Mouse (Mus musculus) bone marrow, adult 2 months (tissue): ENCODE measurements around the gene Tbx10. TPM values are rescaled to one million over a fixed set of nuclear protein-coding genes. Genes with fewer than 3 reads are reported as not detected.

Source experiments
- H3K27ac ChIP-seq: fragments of 200-500 bp; 2 replicates; pipeline ENCODE4 v1.5.1; 2012; ENCODE audit warnings: low read depth, mild to moderate bottlenecking, control low read depth, inconsistent platforms, low read length; ENCODE audit not compliant: control insufficient read depth, poor library complexity, insufficient read depth
- H3K4me1 ChIP-seq: fragments of 200-500 bp; 2 replicates; pipeline ENCODE4 v1.6.1; 2011; ENCODE audit warnings: low read length; ENCODE audit not compliant: control insufficient read depth, insufficient read depth
- H3K4me3 ChIP-seq: fragments of 200-500 bp; replicated peaks from 2 replicates; pipeline ENCODE3; 2011; ENCODE audit warnings: mild to moderate bottlenecking, low read depth, low read length, control low read depth; ENCODE audit not compliant: control insufficient read depth
- CTCF ChIP-seq: fragments of 200-500 bp; IDR thresholded peaks from 2 replicates; pipeline ENCODE4 v1.5.1; 2011; ENCODE audit warnings: low read length, control low read depth; ENCODE audit not compliant: control insufficient read depth, insufficient read depth
- POLR2A ChIP-seq: fragments of 200-500 bp; IDR thresholded peaks from 2 replicates; pipeline ENCODE4 v1.6.1; 2011; ENCODE audit warnings: low read depth, mild to moderate bottlenecking, control low read depth, low read length, borderline replicate concordance; ENCODE audit not compliant: control insufficient read depth
- WGBS: fragments of 180-500 bp; shearing (Covaris S2); methylation state at CpG from one replicate; pipeline ENCODE4 v1.1.7; 2018; 5-methylcytosine and 5-hydroxymethylcytosine counted together
- polyA plus RNA-seq: library from polyadenylated mRNA; stranded (reverse); fragments of >200 nt; gene quantifications from 2 replicates; pipeline ENCODE4 v1.2.4, GENCODE M21; 2011; ENCODE audit warnings: low replicate concordance; ENCODE audit not compliant: missing spikeins, insufficient read depth, insufficient read length

The Tbx10 gene
- polyA plus RNA-seq, 1 experiment: not detected

- TF ChIP-seq CTCF (no peak), POLR2A (no peak)
- 40% methylated on average over 8 of the region's 8 CpGs for WGBS
- Histone ChIP-seq H3K4me3 (no peak overlapping the region), H3K27ac (no peak overlapping the region), H3K4me1 (no peaks in the 10 kb centered on the region)
Observed at GRCm38 (mm10) chr19:3985261-3985681, 7.3 kb upstream of the Tbx10 start.

- Histone ChIP-seq H3K4me3 (no peak within 1 kb of the TSS), H3K4me1 (no peaks in the 10 kb centered on the region), H3K27ac (no peak within 1 kb of the TSS; the same call in 1 of the 2 replicates)
- WGBS: 13% methylated on average over 8 of the region's 8 CpGs
- no peak for TF ChIP-seq CTCF
- 0 out of 2 replicates have a peak, but pooled peaks have one; percentile 26 for TF ChIP-seq POLR2A
Observed at GRCm38 (mm10) chr19:3986334-3986733, 6.2 kb upstream of the Tbx10 start, which contains the start of gene Acy3. Gene Acy3, plus strand, starts transcription at chr19:3986570.

- TF ChIP-seq CTCF (no peak), POLR2A (no peak)
- Histone ChIP-seq H3K4me3 (no peak overlapping the region), H3K27ac (no peak overlapping the region), H3K4me1 (no peaks in the 10 kb centered on the region)
- WGBS: 88% methylated on average over 14 of the region's 14 CpGs
Observed at GRCm38 (mm10) chr19:3988066-3988465, 4.5 kb upstream of the Tbx10 start.

- WGBS: 90% methylated on average over 4 of the region's 4 CpGs
- Histone ChIP-seq H3K4me1 (no peaks in the 10 kb centered on the region), H3K4me3 (no peak overlapping the region), H3K27ac (no peak overlapping the region)
- TF ChIP-seq CTCF (peak; percentile 33; the same call in 1 of the 2 replicates), POLR2A (no peak)
Observed at GRCm38 (mm10) chr19:3988750-3989149, 3.8 kb upstream of the Tbx10 start.

- 79% methylated on average over 6 of the region's 6 CpGs for WGBS
- Histone ChIP-seq H3K27ac (no peak overlapping the region), H3K4me3 (no peak overlapping the region), H3K4me1 (no peaks in the 10 kb centered on the region)
- TF ChIP-seq POLR2A (no peak), CTCF (no peak)
Observed at GRCm38 (mm10) chr19:3990804-3991203, 1.7 kb upstream of the Tbx10 start.

- no peaks in the 10 kb centered on the region for H3K4me1 ChIP-seq
- TF ChIP-seq POLR2A: no peak
- no peak for TF ChIP-seq CTCF
- H3K4me3 ChIP-seq: no peak overlapping the region
- H3K27ac ChIP-seq: no peak overlapping the region
- 91% methylated on average over 3 of the region's 3 CpGs for WGBS
Observed at GRCm38 (mm10) chr19:3991562-3991961, 990 bp upstream of the Tbx10 start.

- no peak for TF ChIP-seq POLR2A
- TF ChIP-seq CTCF: no peak
- WGBS: 90% methylated on average over 3 of the region's 3 CpGs
- H3K4me1 ChIP-seq: no peaks in the 10 kb centered on the region
- H3K27ac ChIP-seq: no peak overlapping the region
- H3K4me3 ChIP-seq: no peak overlapping the region
Observed at GRCm38 (mm10) chr19:3991966-3992365, 586 bp upstream of the Tbx10 start.

GRCm38 (mm10) chr19:3994932-3995331, 2.4 kb downstream of the Tbx10 start:
- Histone ChIP-seq H3K4me1 (no peaks in the 10 kb centered on the region; the same call in 1 of the 2 replicates), H3K27ac (no peak overlapping the region), H3K4me3 (no peak overlapping the region)
- TF ChIP-seq CTCF: no peak
- TF ChIP-seq POLR2A: no peak
- 82% methylated on average over 6 of the region's 6 CpGs for WGBS

- Histone ChIP-seq H3K27ac (no peak overlapping the region), H3K4me1 (no peaks in the 10 kb centered on the region; the same call in 1 of the 2 replicates), H3K4me3 (no peak overlapping the region)
- TF ChIP-seq POLR2A: no peak
- TF ChIP-seq CTCF: no peak
- 90% methylated on average over 3 of the region's 3 CpGs for WGBS
Observed at GRCm38 (mm10) chr19:3995505-3995904, 3.0 kb downstream of the Tbx10 start.
